Mouse (Mus musculus) Patski (cell line): ENCODE data around the gene Kat7. TPM values are rescaled to one million over a fixed set of nuclear protein-coding genes. Genes with fewer than 3 reads are reported as not detected.

ENCODE experiments used
- ATAC-seq: fragments of 100-300 bp; one replicate; pipeline ENCODE4 v1.8.0; 2021
- CTCF ChIA-PET: fragments of 350-600 bp; sonication (Branson Sonifier 250); formaldehyde crosslinking; loops from one replicate; lab custom pipeline; 2022; ENCODE audit warnings: inconsistent platforms; lab: Charles Lee
- POLR2A ChIA-PET: fragments of 350-600 bp; sonication (Branson Sonifier 250); formaldehyde crosslinking; loops from one replicate; lab custom pipeline; 2022; ENCODE audit warnings: antibody characterized with exemption, inconsistent platforms; lab: Charles Lee
- DNase-seq: peaks from one replicate; pipeline ENCODE4 v3.0.0-alpha.2; 2011; ENCODE audit warnings: low read depth, low spot score
- H3K27me3 ChIP-seq: fragments of 371-371 bp; one replicate; pipeline ENCODE4 v1.5.1; 2021
- CTCF ChIP-seq: fragments of 100-300 bp; IDR thresholded peaks from one replicate; pipeline ENCODE4 v1.5.1; 2021
- in situ Hi-C: fragments of 300-500 bp; cut with MboI; formaldehyde crosslinking; loops from 3 replicates; pipeline ENCODE4 v1.11.1; 2018; ENCODE audit warnings: low pct_unique_long_range_greater_than_20kb, mixed read lengths
- polyA plus RNA-seq: library from polyadenylated mRNA; unstranded; gene quantifications from one replicate; pipeline ENCODE4 v1.2.3, GENCODE M21; 2021

Kat7 gene
- polyA plus RNA-seq, 1 experiment from 2014 or later, result 52.5 TPM

DNA sequence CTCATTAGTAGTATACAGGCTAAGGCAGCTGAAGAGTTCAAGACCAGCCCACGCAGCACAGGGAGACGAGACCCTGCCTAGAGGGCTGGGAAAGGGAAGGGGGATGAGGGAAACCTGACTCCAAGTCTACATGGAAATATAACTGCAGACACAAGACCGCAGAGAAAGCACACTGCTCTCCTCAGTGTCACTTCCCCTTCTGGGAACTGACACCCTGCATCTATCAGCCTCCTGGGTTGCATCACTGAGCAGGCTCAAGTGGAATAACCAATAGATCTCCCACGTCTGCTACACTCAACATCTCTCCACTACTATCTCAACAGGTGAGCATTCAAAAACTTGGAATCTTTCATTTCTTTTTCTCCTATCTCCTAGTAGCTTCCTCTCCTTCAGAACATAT is 18.0 kb downstream of the Kat7 start:
- ChIA-PET CTCF (interaction anchor here (1.0 kb wide), 1 partner anchor 10 kb away, joined by 3 read pairs; no protein-coding TSS in a partner anchor), POLR2A (no interaction called here)
- no peak for ATAC-seq
- H3K27me3 ChIP-seq, result no peaks in the 10 kb centered on the region
- no peak for TF ChIP-seq CTCF
- DNase-seq, result no peak
- in situ Hi-C loops, result no loop called here

DNA sequence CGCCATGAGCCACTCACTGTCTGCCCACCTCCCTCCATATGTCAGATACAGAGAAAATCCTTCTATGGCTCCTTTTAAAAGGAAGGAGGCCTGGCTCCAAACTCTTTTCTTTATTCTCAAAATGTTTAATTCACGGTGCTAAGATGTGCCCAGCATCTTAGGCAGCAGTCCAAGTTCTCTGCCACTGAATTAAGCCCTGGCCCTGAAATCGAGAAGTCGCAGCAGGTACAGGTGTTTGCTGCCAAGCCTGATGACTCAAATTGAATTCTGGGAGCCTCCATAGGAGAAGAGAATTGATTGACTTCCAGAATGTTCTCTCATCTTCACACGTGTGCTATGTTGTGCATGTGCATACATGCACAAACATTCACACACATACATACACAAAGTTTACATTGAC is 27.7 kb downstream of the Kat7 start:
- POLR2A ChIA-PET, result no interaction called here
- H3K27me3 ChIP-seq, result no peaks in the 10 kb centered on the region
- in situ Hi-C loops, result no loop called here
- CTCF ChIA-PET, result no interaction called here
- DNase-seq (no peak), ATAC-seq (no peak)
- TF ChIP-seq CTCF, result no peak

DNA sequence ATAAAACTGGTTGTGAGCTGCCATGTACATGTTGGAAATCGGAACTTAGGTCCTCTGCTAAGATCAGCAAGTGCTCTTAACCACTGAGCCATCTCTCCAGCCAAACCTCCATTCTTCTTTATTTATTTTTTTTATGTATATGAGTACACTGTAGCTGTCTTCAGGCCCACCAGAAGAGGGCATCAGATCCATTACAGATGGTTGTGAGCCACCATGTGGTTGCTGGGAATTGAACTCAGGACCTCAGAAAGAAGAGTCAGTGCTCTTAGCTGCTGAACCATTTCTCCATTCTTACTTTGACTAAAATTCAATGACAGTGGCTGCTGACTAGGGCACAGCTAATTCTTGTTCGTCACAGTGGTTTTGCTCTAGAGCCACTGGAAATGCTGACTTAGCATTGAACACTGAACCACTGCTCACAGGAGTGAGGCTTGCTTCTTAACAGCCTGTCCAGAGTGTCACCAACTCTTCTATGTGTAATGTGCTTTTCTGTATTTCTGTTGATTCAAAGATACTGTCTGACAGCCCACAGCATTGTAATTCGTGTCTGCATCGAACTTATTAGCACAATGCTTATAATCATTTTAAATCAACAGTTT is 30.9 kb downstream of the Kat7 start:
- CTCF ChIA-PET, result no interaction called here
- DNase-seq, result no peak
- peak; percentile 45 for TF ChIP-seq CTCF
- H3K27me3 ChIP-seq, result no peaks in the 10 kb centered on the region
- in situ Hi-C loops, result no loop called here
- ATAC-seq, result no peak
- POLR2A ChIA-PET, result no interaction called here

DNA sequence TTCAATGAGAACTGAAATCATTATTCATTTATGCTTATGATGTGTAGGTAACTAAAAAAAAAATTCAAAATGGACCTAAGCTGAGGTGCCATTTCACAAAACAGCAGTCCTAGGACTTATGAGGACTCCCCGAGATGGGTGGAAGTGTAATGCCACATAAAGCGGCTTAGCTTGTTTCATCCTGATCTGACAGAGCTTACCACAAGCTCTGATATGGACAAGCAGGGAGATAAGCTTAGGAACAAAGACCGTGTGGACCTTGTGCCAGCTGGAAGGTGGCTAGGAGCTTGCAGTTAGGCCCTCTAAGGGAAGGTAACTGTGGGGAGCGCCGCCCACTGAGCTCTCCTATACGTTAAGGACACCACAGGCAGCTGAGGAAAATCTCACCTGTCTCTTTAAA is 34.0 kb downstream of the Kat7 start:
- in situ Hi-C loops, result no loop called here
- no peaks in the 10 kb centered on the region for H3K27me3 ChIP-seq
- DNase-seq, result no peak
- TF ChIP-seq CTCF, result no peak
- CTCF ChIA-PET, result interaction anchor here (1.4 kb wide), 1 partner anchor 14 kb away, joined by 5 read pairs; no protein-coding TSS in a partner anchor
- ATAC-seq, result no peak
- POLR2A ChIA-PET, result no interaction called here

DNA sequence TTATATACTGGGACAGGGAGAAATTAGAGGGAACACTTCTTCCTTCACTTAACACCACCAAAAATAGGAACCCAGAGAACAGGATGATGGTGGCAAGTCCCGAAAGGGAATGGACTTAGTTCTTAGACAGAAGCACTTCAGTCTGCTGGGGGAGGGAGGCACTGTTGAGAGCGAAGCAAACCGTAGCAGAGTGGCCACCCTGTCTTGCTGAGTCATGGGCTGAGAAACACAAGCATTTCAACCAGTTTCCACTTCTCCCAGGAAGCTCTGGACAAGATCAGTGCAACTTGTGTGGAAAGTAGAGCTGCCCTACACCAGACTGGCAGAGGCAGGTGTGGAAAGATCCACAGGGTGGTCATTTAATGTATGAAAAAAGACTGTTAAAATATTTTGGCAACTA is 35.4 kb downstream of the Kat7 start:
- no peaks in the 10 kb centered on the region for H3K27me3 ChIP-seq
- in situ Hi-C loops, result no loop called here
- no peak for TF ChIP-seq CTCF
- DNase-seq (no peak), ATAC-seq (no peak)
- POLR2A ChIA-PET, result no interaction called here
- CTCF ChIA-PET, result interaction anchor here (0.9 to 2.4 kb wide), 2 partner anchors 11 to 15 kb away, joined by 5 to 9 read pairs; no protein-coding TSS in a partner anchor

DNA sequence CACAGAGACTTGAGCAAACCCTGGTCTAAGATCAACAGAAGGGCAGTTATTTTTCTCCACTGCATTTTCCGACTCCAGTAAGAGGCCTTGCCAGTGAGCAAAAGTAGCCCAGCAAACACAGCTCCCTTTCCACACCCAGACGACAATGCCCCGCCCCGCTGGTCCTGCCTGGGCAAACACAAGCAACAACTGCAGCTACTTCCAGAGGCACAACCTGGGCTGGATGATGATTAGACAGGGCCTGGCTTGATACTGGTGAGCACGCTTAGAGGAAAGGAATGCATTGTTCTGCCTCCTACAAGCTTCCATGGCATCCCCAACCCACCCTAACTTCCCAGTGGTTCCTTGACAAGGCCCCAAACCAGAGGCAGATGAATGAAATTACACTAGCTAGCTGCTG is 36.4 kb downstream of the Kat7 start:
- no peak for DNase-seq
- in situ Hi-C loops, result no loop called here
- no peak for ATAC-seq
- POLR2A ChIA-PET, result no interaction called here
- no peaks in the 10 kb centered on the region for H3K27me3 ChIP-seq
- no peak for TF ChIP-seq CTCF
- CTCF ChIA-PET, result interaction anchor here (1.6 to 2.4 kb wide), 2 partner anchors 10 to 15 kb away, joined by 3 to 9 read pairs; no protein-coding TSS in a partner anchor

DNA sequence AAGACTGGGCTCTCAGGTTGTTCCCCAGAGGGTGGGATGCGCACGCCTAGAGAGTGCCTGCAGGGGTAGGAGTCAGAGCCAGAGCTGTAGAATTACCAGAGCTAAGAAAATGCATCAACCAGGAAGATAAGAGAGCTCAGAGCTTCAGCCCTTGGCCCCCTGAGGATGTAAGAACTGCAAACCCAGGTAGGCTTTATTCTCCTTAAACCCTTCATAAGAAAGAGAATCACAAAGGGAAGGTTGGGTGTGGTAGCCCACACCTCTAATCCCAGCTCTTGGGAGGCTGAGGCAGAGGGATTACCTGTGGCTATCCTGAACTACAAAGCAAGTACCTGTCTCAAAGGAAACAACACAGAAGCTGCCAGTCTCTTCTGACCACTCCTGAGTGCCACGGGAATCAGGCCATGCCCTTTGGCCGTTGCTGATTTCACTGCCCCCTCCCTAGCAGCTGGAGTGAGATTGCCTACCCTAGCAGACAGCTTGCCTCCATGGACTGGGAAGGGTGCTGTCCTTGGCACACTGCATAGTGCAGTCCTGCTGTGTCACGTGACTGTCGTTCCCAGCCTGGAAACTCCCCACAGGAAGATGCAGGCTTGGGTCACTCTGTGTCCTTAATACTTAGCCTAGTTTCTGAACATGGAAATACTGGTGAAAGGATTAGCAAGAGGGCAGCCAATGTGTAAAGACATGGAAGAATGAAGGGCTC is 43.4 kb downstream of the Kat7 start:
- no peak for TF ChIP-seq CTCF
- no peaks in the 10 kb centered on the region for H3K27me3 ChIP-seq
- ChIA-PET POLR2A (interaction anchor here (0.7 kb wide), 1 partner anchor 944 kb away, joined by 3 read pairs; no protein-coding TSS in a partner anchor), CTCF (no interaction called here)
- ATAC-seq (no peak), DNase-seq (no peak)
- in situ Hi-C loops, result no loop called here

DNA sequence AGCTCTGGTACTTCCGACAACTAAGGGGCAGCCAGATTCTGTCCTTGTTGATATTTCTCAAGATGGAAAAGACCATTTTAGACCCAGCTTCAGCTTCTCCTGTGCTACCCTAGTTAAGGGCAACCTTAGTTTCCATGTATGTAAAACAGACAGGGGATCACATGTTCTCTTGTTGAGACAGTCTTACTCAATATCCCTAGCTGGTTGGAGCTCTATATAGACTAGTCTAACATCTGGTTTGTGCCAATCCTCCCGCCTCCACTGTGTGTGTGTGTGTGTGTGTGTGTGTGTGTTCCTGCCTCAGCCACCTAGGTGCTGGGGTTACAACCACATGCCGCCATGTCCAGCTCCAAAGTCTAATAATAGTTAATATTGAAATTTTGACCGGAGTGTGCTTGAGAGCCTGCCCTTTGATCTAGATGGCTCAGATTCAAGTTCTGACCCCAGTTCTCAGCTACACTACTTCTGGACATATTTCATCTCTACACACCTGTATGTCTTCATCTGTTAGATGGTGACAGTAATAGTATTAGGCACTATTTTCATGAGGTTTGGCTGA is 45.5 kb downstream of the Kat7 start:
- DNase-seq, result no peak
- CTCF ChIA-PET, result interaction anchor here (1.8 to 2.2 kb wide), 2 partner anchors 9 to 256 kb away, joined by 5 to 9 read pairs; no protein-coding TSS in a partner anchor
- ATAC-seq, result no peak
- POLR2A ChIA-PET, result no interaction called here
- H3K27me3 ChIP-seq, result no peaks in the 10 kb centered on the region
- in situ Hi-C loops, result no loop called here
- no peak for TF ChIP-seq CTCF

DNA sequence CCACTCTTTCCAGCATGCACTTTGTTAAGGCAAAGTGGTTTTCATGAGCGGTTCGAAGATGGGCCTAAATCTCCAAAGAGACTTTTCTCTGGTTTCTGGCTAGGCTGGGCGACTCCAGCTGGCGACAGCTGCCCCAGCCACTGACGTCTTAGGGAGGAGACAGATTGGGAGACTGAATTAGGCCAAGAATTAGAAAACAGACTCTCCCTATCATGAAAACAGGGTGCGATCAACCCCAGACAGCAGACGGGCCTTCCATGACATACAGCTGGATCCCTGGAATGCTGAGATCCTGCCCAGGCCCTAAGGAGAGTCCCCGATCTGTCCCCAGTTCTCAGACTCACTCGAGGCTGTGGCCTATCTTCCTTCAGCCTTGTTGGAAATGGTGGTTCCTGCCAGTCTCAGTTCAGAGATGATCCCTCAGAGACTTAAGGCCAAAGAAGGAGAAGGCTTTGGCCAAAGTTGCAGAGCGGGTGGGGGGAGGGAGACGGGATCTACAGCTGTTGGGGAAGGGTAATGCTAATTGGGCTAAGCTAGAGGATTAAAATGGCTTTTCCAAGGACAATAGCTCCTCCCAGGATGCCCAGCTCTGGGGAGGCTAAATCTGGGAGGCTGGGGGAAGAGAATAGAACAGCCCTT is 46.1 kb downstream of the Kat7 start:
- POLR2A ChIA-PET, result no interaction called here
- CTCF ChIA-PET, result interaction anchor here (1.8 to 2.2 kb wide), 2 partner anchors 10 to 257 kb away, joined by 5 to 9 read pairs; no protein-coding TSS in a partner anchor
- TF ChIP-seq CTCF, result no peak
- in situ Hi-C loops, result no loop called here
- H3K27me3 ChIP-seq, result no peaks in the 10 kb centered on the region
- DNase-seq (no peak), ATAC-seq (no peak)

DNA sequence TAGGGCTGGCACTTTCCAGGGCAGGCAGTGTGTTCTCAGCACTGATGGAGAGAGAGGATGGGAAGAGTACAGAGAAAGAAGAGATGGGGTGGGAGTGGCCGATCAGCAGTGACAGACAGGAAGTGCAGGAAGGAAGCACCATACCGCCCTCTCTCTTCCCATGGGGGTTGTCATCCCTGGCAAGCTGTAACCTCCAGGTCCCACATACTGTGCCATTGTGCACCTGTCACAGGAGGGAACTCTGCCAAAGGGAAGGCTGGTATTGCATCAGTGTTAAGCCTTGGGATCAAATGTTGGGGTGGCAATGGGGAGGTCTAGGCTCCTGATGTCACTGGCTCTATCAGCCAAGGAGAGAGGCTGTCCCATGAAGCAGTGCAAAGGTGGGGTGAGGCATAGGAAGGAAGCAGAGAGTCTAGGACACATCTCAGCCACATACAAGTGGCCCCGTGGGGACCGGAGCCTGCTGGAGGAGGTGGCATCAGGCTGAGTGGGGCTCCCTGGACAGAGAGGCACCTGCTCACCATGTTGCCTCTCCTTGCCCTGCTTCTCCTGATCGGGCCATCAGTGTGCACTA is 48.8 kb downstream of the Kat7 start, which contains the start of gene Tac4:
Gene Tac4, plus strand, starts transcription at position 352 of the 574 bp plus-strand sequence.
- no peak for ATAC-seq
- no peaks in the 10 kb centered on the region for H3K27me3 ChIP-seq
- in situ Hi-C loops, result no loop called here
- DNase-seq, result no peak
- POLR2A ChIA-PET, result no interaction called here
- CTCF ChIA-PET, result no interaction called here
- TF ChIP-seq CTCF, result no peak
